Mouse (Mus musculus) adrenal gland, postnatal 4 days (tissue): Measurements from ENCODE around the gene Arcn1. TPM values are rescaled to one million over a fixed set of nuclear protein-coding genes. Genes with fewer than 3 reads are reported as not detected.
"Not testable (repeated sequence)": the region's sequence is repeated elsewhere in the genome, so short reads cannot be mapped to it uniquely, and the experiment has no call there.

ENCODE experiments used
- DNase-seq, 2 experiments: peaks; one replicate each; pipeline ENCODE4 v3.0.0; 2021 to 2022; ENCODE audit warnings: low spot score in 2 of 2, mixed read lengths in 2 of 2
- long read RNA-seq, 2 experiments: library from polyadenylated mRNA; stranded (forward); transcript quantifications; one replicate each; pipeline ENCODE4 v2.0.0; 2021
- total RNA-seq, 2 experiments: library from RNA; stranded (reverse); gene quantifications; 2 replicates each; pipeline ENCODE4 v1.2.3; 2021

The Arcn1 gene
- total RNA-seq = 100 to 1,000 TPM; 157 to 158 TPM
- long read RNA-seq, experiment 1, full-length matches to known transcripts = 77 of 94 reads
- long read RNA-seq, experiment 1, partial matches to known transcripts = 3 of 94 reads
- long read RNA-seq, experiment 1, other reads (novel, unspliced or antisense) = 14 of 94 reads
- long read RNA-seq, experiment 2, full-length matches to known transcripts = 144 of 177 reads
- long read RNA-seq, experiment 2, partial matches to known transcripts = 30 of 177 reads
- long read RNA-seq, experiment 2, other reads (novel, unspliced or antisense) = 3 of 177 reads

GRCm38 (mm10) chr9:44767101-44768028, at the start of gene Arcn1, which contains the start of gene Ift46:
Gene Arcn1, minus strand, starts transcription at chr9:44767845.
Gene Ift46, plus strand, starts transcription at chr9:44767908.
- DNase-seq = peak; percentile 56 to 70

DNA sequence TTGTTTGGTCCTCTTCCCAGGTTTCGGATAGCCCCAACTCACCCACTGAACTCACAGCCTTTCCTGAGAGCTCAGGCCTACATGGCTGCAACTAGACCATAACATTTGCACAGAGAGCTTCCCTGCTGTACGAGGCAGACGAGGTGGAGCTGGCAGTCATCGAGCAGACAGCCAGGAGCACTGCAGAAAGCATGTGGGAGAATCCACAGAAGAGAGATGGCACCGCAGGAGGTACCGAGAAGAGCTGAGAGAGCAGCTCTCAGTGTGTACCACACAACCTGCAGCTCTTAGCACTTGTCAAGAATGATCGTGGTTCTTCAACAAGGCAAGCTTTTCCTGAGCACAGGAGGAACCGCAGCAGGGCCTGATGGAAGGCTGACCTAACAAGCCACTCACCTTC, 46.5 kb upstream of the Arcn1 start:
- DNase-seq = no peak

- no peak for DNase-seq
These were observed 42.7 kb upstream of the Arcn1 start for GRCm38 (mm10) chr9:44810316-44810715.

GRCm38 (mm10) chr9:44807778-44808177, 40.1 kb upstream of the Arcn1 start:
- no peak for DNase-seq

GRCm38 (mm10) chr9:44807141-44807540, 39.5 kb upstream of the Arcn1 start:
- DNase-seq = no peak

GRCm38 (mm10) chr9:44805536-44805935, 37.9 kb upstream of the Arcn1 start:
- DNase-seq = no peak

- DNase-seq = no peak
These were observed 37.0 kb upstream of the Arcn1 start for GRCm38 (mm10) chr9:44804678-44805077.

DNA sequence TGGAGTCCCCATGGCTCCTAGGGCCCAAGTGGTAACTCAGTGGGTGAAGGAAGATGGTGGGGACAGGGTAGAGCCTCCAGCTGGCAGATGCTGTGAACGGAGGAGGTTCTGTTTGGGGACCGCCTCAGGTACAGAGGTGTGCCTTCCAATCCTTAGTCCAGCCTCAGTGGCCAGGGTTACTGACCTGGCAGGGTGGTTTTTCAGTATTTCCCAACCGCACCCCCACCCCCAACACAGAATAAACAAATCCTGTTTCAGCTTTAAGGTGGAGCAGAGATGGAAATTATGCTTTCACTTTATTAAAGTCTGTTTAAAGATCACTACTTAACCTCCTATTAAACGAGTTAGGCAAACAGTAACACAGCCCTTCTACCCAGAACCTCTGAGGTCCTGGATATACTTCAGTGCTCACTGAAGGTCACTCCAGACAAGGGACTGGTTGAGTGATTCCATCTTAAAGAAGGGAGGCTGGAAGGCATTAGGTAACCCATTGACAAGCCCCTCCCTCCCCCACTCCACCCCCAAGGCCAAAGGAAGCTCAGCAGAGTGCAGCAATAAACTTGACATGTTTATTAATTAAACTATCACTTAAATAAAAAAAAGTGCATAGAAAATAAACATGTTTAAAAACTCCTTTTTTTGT, 35.3 kb upstream of the Arcn1 start, which contains the start of gene Ttc36:
Gene Ttc36, minus strand, starts transcription at position 265 of the 643 bp plus-strand sequence.
- no peak for DNase-seq

DNA sequence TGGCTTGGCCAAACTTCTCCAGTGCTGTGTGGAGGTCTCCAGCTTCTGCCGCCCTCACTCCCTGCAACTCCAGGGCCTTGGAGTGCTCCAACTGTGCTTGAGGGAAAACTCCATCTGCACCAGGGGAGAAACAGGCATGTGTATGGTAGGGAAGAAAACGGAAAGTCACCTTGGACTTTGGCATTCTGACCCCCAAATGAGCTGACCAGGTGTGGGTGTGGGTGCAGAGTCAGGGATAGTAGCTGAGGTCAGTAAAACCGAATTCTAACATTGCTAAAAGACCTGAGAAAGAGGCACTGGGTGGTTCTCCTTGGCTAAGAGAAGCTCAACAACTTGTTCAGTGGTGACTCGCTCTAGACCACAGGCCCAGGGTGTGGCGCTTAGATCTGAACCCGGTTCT, 34.0 kb upstream of the Arcn1 start:
- DNase-seq = no peak

DNA sequence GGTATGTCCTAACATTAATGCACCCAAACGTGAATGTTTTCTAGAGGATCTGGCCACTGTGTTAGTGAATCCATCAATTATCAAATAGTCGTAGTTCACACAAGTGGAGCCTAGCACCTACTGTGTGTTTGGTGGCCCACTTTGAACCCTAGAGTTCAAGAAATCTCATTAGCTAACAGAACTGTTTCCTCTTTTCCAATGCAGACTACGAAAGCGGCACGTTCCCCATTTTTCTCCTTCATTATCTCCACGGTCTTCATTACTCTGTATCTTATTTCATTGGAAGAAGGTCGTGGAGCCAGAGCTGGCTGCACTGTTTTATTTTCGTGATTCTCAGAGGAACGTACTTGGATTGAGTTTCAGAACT, 32.3 kb upstream of the Arcn1 start:
- no peak for DNase-seq

DNA sequence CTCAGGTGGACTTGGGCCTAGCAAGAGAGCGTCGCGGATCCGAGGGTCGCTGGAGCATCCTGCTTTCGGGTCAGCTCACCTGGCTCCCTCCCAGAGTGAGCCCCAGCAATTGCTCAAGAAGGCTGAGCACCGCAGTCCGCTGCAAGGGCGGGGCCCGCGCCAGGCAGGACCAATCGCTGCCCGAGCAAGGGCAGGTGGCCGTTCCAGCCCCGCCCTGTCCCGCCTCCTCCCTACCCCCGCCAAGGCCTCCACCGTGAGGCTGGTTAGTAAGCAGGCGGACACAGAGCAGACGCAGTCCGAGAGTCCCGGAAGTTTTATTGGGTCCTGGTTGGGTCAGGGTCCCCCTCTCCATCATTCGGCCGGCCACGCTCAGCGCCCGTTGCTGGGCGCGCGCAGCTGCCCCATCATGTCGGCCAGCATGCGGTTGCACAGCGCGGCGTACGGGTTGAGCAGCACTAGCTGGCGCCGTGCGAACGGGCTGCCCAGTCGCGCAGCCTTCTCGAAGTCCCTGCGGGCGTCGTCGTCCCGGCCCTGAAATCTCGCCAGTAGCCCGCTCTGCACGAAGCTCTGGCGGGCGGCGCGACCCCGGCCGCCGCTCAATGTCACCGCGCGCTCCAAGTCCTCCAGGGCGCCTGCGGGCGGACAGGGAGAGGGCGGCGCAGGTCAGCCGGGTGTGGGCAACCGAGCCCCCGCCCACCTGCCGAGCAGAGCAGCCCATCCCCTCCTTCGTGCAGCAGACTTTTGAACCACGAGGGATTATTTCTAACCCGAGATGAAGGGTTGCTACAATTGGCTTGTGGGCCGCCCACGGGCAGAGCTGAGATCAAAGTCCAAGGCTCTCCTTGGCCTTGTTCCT, 31.7 kb upstream of the Arcn1 start, which contains the start of gene Tmem25:
Gene Tmem25, minus strand, starts transcription at position 206 of the 856 bp plus-strand sequence.
- DNase-seq = peak; percentile 56 to 72

GRCm38 (mm10) chr9:44798298-44798697, 30.7 kb upstream of the Arcn1 start:
- DNase-seq = no peak

DNA sequence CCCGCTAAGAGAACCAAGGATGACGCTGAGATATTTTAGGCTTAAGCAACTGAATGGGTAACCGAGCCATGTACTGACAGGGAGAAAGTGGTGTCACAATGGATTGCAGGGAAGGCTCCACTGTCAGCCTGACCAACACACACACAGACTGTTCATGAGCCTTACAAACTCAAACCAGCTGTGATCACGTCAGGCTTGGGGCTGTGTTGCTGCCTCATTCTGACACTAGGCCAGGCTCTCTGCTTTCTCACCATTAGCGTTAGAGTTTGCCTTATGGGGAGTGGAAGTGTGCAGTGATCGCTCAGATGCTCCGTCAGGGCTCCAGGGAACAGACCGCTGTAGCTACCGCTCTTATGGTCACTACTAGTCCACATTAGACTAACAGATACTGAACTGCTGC, 25.2 kb upstream of the Arcn1 start:
- no peak for DNase-seq

DNA sequence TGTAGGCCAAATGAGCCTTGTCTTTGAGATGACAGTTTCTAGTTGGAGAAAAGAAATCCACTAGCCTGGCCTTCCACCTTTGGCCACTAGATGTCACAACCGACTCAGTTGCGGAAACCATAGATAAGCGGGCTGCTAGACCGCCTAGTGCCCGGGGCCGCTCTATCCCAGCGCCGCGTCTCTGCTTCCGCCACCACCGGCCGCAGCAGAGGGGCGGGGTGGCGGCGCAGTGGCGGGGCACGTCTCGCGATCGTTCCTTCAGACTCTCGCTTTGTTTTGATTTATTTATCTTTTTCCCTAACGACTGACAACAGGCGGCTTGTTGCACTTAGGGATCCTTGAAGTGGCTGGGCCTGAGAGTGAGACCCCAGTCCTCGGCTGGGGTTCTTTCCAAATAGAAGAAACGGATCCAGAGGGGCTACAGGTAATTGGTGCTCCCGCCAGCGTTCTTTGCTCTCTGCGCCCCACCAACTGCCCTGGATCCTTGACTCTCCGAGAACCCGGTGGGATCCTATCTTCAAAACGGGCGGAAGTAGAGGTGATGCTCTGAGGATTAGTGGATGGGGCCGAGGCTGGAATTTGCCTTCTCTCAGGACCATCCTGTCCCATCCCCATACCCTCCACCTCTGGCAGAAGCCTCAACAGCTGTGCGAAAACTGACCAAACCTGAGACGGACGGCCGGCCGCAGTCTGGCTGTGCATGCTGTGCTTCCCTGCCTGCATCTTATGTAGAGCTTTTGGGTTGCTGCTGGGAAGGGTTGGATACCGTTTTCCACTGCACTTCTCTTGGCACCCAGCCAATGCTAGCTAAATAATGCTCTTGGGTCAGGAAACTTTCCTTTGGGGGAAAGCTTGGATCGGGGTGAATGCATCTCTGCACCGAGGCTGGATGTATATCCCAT, 5.4 kb upstream of the Arcn1 start:
- DNase-seq = peak; percentile 79 to 87

GRCm38 (mm10) chr9:44772392-44772749, 4.7 kb upstream of the Arcn1 start:
- no peak for DNase-seq

- DNase-seq = no peak
These were observed 3.7 kb upstream of the Arcn1 start for GRCm38 (mm10) chr9:44771376-44771775.

DNA sequence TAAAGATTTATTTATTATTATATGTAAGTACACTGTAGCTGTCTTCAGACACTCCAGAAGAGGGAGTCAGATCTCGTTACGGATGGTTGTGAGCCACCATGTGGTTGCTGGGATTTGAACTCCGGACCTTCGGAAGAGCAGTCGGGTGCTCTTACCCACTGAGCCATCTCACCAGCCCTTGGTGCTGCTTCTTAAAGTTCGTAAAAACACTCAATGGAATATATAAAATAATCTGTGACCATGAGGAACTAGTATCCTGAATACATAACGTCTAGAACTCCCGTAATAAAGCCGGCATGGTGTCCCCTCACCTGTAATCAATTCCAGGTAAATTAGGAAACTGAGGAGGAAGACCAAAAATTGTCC, 367 bp upstream of the Arcn1 start:
- DNase-seq = not testable (repeated sequence)

DNA sequence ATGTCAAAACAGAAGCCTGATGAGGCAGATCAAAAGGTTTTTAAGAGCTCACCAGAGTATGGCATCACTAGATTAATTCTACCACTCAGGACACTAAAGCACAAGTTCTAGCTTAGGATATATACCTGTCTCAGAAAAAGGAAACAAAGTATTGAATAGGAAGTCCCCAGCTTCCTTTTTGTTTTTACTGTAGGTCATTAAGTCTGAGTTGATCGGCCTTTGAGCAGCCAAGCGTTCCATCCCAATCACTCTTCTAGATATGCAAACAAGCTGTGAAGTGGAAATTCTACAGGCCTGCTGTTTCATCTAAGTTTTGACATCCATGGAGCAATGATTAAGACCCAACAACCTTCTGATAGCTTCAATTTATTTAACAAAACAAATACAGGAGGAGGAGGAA, 6.8 kb downstream of the Arcn1 start:
- DNase-seq = no peak

- no peak for DNase-seq
These were observed 19.2 kb downstream of the Arcn1 start for GRCm38 (mm10) chr9:44748473-44748872.

- DNase-seq = no peak
These were observed 20.3 kb downstream of the Arcn1 start for GRCm38 (mm10) chr9:44747341-44747740.
